Mouse (Mus musculus): Measurements from ENCODE around the gene Vti1b. TPM values are rescaled to one million over a fixed set of nuclear protein-coding genes. Genes with fewer than 3 reads are reported as not detected.

Gene Vti1b
- polyA plus RNA-seq, 1 experiment: 138 TPM

DNA sequence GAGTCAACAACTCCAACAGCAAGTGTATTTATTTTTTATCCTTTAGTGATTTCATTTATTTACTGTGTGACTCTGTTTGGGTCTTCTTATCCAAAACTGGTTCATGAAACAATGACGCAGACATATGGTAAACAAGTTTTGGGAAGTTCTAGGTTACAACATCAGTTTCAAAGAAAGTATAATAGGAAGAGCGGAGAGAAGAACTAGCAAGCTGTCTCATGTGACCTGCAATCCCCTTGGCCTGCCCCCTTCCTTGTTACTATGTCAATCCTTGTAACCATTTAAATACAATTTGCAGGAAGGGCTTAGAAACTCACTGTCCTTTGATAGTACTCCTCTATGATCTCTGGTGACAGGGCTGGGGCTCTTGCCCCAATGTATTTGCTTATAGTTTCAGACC is 31.7 kb downstream of the Vti1b start:
- no peak overlapping the region for H3K27ac ChIP-seq (ENCODE audit: insufficient read depth, low read length)
- no peak overlapping the region for H3K4me3 ChIP-seq (ENCODE audit: insufficient read depth, low read length)
- H3K4me1 ChIP-seq (ENCODE audit: control insufficient read depth, insufficient read depth, low read length): no peaks in the 10 kb centered on the region
- TF ChIP-seq CTCF (IDR thresholded peaks at IDR 0.05; ENCODE audit: borderline replicate concordance, insufficient read depth, low read length) (no peak), POLR2A (IDR thresholded peaks at IDR 0.05; ENCODE audit: low read depth, low read length) (no peak)

GRCm38 (mm10) chr12:79139417-79139816 is 33.0 kb downstream of the Vti1b start:
- no peak overlapping the region for H3K27ac ChIP-seq (ENCODE audit: insufficient read depth, low read length)
- no peaks in the 10 kb centered on the region for H3K4me1 ChIP-seq (ENCODE audit: control insufficient read depth, insufficient read depth, low read length)
- TF ChIP-seq CTCF (IDR thresholded peaks at IDR 0.05; ENCODE audit: borderline replicate concordance, insufficient read depth, low read length) (no peak), POLR2A (IDR thresholded peaks at IDR 0.05; ENCODE audit: low read depth, low read length) (no peak)
- no peak overlapping the region for H3K4me3 ChIP-seq (ENCODE audit: insufficient read depth, low read length)

DNA sequence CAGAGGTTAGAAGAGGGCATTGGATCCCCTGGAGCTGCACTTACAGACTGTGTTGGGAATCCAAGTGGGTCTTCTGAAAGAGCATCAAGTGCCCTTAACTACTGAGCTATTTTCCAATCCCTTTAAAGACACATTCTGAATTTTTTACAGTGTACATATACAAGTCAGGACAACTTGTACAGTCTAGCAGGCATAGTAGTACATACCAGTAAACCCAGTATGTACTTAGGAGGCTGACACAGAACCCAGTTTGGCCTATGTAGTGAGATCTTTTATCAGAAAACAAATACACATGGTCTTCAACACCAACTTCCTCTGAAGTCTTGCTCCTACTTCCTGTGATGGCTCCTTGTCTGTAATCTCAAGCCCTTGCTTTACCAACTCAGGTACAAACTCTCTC is 33.5 kb downstream of the Vti1b start:
- TF ChIP-seq POLR2A (IDR thresholded peaks at IDR 0.05; ENCODE audit: low read depth, low read length) (no peak), CTCF (IDR thresholded peaks at IDR 0.05; ENCODE audit: borderline replicate concordance, insufficient read depth, low read length) (no peak)
- H3K4me3 ChIP-seq (ENCODE audit: insufficient read depth, low read length): no peak overlapping the region
- H3K4me1 ChIP-seq (ENCODE audit: control insufficient read depth, insufficient read depth, low read length): no peaks in the 10 kb centered on the region
- no peak overlapping the region for H3K27ac ChIP-seq (ENCODE audit: insufficient read depth, low read length)

- Histone ChIP-seq H3K27ac (ENCODE audit: insufficient read depth, low read length) (no peak overlapping the region), H3K4me3 (ENCODE audit: insufficient read depth, low read length) (no peak overlapping the region), H3K4me1 (ENCODE audit: control insufficient read depth, insufficient read depth, low read length) (peaks cover 4% of the 10 kb centered on the region)
- no peak for TF ChIP-seq POLR2A (IDR thresholded peaks at IDR 0.05; ENCODE audit: low read depth, low read length)
- no peak for TF ChIP-seq CTCF (IDR thresholded peaks at IDR 0.05; ENCODE audit: borderline replicate concordance, insufficient read depth, low read length)
Observed at GRCm38 (mm10) chr12:79136949-79137348, 35.5 kb downstream of the Vti1b start.

GRCm38 (mm10) chr12:79135105-79135504 is 37.4 kb downstream of the Vti1b start:
- TF ChIP-seq CTCF (IDR thresholded peaks at IDR 0.05; ENCODE audit: borderline replicate concordance, insufficient read depth, low read length): no peak
- TF ChIP-seq POLR2A (IDR thresholded peaks at IDR 0.05; ENCODE audit: low read depth, low read length): no peak
- Histone ChIP-seq H3K27ac (ENCODE audit: insufficient read depth, low read length) (no peak overlapping the region), H3K4me1 (ENCODE audit: control insufficient read depth, insufficient read depth, low read length) (peaks cover 8% of the 10 kb centered on the region), H3K4me3 (ENCODE audit: insufficient read depth, low read length) (no peak overlapping the region)

GRCm38 (mm10) chr12:79134676-79135075 is 37.8 kb downstream of the Vti1b start:
- Histone ChIP-seq H3K27ac (ENCODE audit: insufficient read depth, low read length) (no peak overlapping the region), H3K4me3 (ENCODE audit: insufficient read depth, low read length) (no peak overlapping the region), H3K4me1 (ENCODE audit: control insufficient read depth, insufficient read depth, low read length) (peaks cover 8% of the 10 kb centered on the region)
- no peak for TF ChIP-seq POLR2A (IDR thresholded peaks at IDR 0.05; ENCODE audit: low read depth, low read length)

DNA sequence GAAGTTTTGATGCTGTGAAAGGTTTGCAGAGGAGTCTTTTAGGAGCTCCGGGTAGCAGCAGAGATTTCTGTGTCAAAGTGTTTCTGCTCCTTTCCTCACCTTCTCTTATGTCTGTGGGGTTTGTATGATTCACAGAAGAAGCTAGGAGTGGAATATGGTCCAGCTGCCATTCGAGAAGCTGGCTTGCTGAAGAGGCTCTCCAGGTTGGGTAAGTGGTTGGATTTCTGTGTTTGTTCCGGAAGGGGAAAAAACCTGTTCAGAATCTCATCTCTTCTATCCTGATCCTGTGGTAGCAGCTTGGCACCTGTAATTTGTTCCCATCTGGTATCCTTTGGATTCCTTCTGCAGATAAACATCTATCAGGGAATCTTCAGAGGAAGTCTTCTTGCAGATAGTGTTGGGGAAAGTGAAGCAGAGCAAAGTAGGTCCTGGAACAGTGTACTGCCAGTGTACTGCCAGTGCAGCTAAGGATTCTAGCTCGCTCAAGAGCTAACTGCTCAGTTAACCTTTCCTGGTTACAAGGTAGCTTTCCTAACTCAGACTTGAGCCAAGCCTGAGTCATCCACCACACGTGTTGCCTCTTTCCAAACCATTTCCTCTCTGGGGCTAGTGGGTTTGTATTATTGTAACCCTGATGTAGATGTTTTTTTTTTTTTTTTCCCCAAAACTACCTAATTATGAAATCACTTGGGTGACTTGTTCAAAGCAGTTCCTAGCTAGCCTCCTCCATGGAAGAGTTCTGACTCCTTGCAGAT is 40.6 kb downstream of the Vti1b start:
- H3K27ac ChIP-seq (ENCODE audit: insufficient read depth, low read length): no peak overlapping the region
- no peak for TF ChIP-seq CTCF (IDR thresholded peaks at IDR 0.05; ENCODE audit: borderline replicate concordance, insufficient read depth, low read length)
- TF ChIP-seq POLR2A (IDR thresholded peaks at IDR 0.05; ENCODE audit: low read depth, low read length): no peak
- H3K4me3 ChIP-seq (ENCODE audit: insufficient read depth, low read length): no peak overlapping the region
- peaks cover 8% of the 10 kb centered on the region for H3K4me1 ChIP-seq (ENCODE audit: control insufficient read depth, insufficient read depth, low read length)

DNA sequence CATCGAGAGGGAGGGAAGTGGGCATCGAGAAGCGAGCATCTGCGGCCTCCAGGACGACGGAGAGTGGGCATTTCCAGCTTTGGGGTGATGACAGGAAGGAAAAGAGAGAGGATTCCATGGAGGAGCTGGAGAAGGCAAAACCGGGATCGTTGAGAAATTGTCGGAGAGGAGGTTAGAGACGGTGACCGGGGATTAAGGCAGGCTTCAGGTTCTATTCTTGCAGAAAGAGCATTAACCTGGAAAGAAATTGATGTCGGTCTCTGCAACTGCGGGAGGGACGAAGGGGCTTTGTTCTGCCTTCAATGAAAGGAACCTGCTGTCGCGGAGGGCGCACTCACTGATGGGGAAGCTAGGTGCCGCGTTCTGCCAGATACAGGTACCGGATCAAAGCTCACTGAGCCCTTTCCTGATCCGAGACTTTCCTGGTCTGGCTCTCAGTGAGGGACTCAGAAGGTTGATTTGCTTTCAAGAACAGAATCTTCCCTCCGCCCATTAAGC is 41.2 kb downstream of the Vti1b start:
- Histone ChIP-seq H3K4me1 (ENCODE audit: control insufficient read depth, insufficient read depth, low read length) (peaks cover 8% of the 10 kb centered on the region), H3K27ac (ENCODE audit: insufficient read depth, low read length) (no peak overlapping the region), H3K4me3 (ENCODE audit: insufficient read depth, low read length) (peak overlapping the region; percentile 17)
- no peak for TF ChIP-seq CTCF (IDR thresholded peaks at IDR 0.05; ENCODE audit: borderline replicate concordance, insufficient read depth, low read length)
- no peak for TF ChIP-seq POLR2A (IDR thresholded peaks at IDR 0.05; ENCODE audit: low read depth, low read length)

GRCm38 (mm10) chr12:79130299-79131177 is 41.9 kb downstream of the Vti1b start, which contains the start of gene Arg2:
Arg2 (plus strand) TSS chr12:79130777.
- H3K27ac ChIP-seq (ENCODE audit: insufficient read depth, low read length): no peak within 1 kb of the TSS
- peaks cover 8% of the 10 kb centered on the region for H3K4me1 ChIP-seq (ENCODE audit: control insufficient read depth, insufficient read depth, low read length)
- TF ChIP-seq CTCF (IDR thresholded peaks at IDR 0.05; ENCODE audit: borderline replicate concordance, insufficient read depth, low read length) (no peak), POLR2A (IDR thresholded peaks at IDR 0.05; ENCODE audit: low read depth, low read length) (no peak)
- peak within 1 kb of the TSS; percentile 17 for H3K4me3 ChIP-seq (ENCODE audit: insufficient read depth, low read length)

- no peak overlapping the region for H3K27ac ChIP-seq (ENCODE audit: insufficient read depth, low read length)
- TF ChIP-seq POLR2A (IDR thresholded peaks at IDR 0.05; ENCODE audit: low read depth, low read length): no peak
- TF ChIP-seq CTCF (IDR thresholded peaks at IDR 0.05; ENCODE audit: borderline replicate concordance, insufficient read depth, low read length): no peak
Observed at GRCm38 (mm10) chr12:79122820-79123219, 49.6 kb downstream of the Vti1b start.

More at GRCm38 (mm10) chr12:79122820-79123219, 49.6 kb downstream of the Vti1b start:
- Histone ChIP-seq H3K4me3 (ENCODE audit: insufficient read depth, low read length) (no peak overlapping the region), H3K4me1 (ENCODE audit: control insufficient read depth, insufficient read depth, low read length) (no peaks in the 10 kb centered on the region)
